Mouse (Mus musculus): ENCODE results near the gene Spdye4a.

DNA sequence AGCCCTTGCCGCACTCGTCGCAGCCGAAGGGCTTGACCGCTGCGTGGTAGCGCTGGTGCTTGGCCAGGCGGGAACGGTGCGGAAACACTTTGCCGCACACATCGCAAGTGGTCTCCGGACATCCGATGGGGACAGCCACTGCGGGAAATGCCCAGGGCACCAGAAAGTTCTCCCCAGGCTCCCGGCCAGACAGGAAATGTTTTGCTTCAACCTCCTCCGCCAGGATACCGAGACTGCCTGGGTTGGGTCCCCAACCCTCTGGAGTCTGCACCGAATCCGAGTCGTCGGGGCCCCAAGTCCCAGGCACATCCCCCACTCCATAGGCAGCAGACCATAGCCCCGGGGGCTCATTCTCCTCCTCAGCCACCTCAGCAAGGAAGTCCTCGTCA is 28.4 kb upstream of the Spdye4a start:
- TF ChIP-seq EP300 (IDR thresholded peaks at IDR 0.05) (no peak), CTCF (IDR thresholded peaks at IDR 0.05) (no peak)
